Mouse (Mus musculus) neutrophil, adult 59 days (primary cell): ENCODE data around the gene Leng9. TPM values are rescaled to one million over a fixed set of nuclear protein-coding genes. Genes with fewer than 3 reads are reported as not detected.

ENCODE experiments used
- total RNA-seq, 2 experiments: library from RNA; stranded (reverse); gene quantifications; 1 replicate in 1 of 2; 2 replicates in 1 of 2; pipeline ENCODE4 v1.2.4; 2023

Gene Leng9
- 1 to 10 TPM; 4.3 to 5.4 TPM for total RNA-seq

GRCm38 (mm10) chr7:4150059-4150541 is at the start of gene Leng9:
TSS of gene Leng9 (minus strand) at chr7:4150374.

GRCm38 (mm10) chr7:4164090-4164910 is 14.1 kb upstream of the Leng9 start, which contains the start of gene Cdc42ep5:
TSS of gene Cdc42ep5 (minus strand) at chr7:4164860.

GRCm38 (mm10) chr7:4136771-4137531 is 13.2 kb downstream of the Leng9 start, which contains the start of gene Leng8:
TSS of gene Leng8 (plus strand) at chr7:4137039.

GRCm38 (mm10) chr7:4119344-4119902 is 30.8 kb downstream of the Leng9 start, which contains the start of gene Ttyh1:
TSS of gene Ttyh1 (plus strand) at chr7:4119408.

Other genes with a start within 250 kb of the Leng9 start
- gene Lilra6, start 234.9 kb downstream of the Leng9 start, total RNA-seq = 100 to 1,000 TPM; 117 to 121 TPM
- 10 to 100 TPM; 19.1 to 19.4 TPM for gene Lair1, start 87.2 kb downstream of the Leng9 start, total RNA-seq
- gene Ttyh1, start 31.0 kb downstream of the Leng9 start, total RNA-seq = not detected
- gene Leng8, start 13.3 kb downstream of the Leng9 start, total RNA-seq = 100 to 1,000 TPM; 212 to 247 TPM
- gene Cdc42ep5, start 14.5 kb upstream of the Leng9 start, total RNA-seq = not detected
- under 1 TPM; 0.24 to 0.33 TPM for gene Lilra5, start 87.4 kb upstream of the Leng9 start, total RNA-seq
- under 1 TPM in 1 of 2 experiments, not detected in 1; 0.38 TPM for gene Ncr1, start 187.3 kb upstream of the Leng9 start, total RNA-seq
- gene Gp6, start 247.4 kb upstream of the Leng9 start, total RNA-seq = under 1 TPM; 0.07 to 0.11 TPM